ENCODE assay signal across 14 mouse cellular contexts in the genomic region with DNA sequence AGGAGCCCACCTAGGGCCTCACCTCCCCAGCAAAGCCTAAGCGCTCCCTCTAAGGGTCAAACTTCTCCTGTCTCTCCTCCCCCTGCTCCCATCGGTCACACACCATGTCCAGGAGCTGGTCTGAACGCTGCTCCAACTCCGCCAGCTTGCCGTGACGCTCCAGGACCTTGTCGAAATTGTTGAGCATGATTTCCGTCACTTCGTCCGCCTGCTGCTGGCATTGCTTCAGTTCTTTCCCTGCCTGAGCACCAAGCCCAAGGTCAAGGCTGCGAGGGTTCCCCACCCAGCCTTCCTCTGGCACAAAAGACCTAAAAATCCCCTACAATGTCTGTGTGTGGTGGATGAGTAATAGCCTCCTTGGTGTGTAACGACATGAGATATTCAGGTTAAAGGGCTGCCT. TPM values are rescaled to one million over a fixed set of nuclear protein-coding genes. Genes with fewer than 3 reads are reported as not detected.
DNase-seq lines count a peak whose midpoint lies in the region; ATAC-seq lines count a peak whose summit lies in the region.
"Had no signal": no experiment of that assay in that cellular context is flagged by ENCODE, and none has a peak within 500 bp of the region (broad histone marks: within the 10 kb centered on the region; RNA-seq: fewer than 3 reads in every experiment).

No protein-coding gene starts in this region.

- H3K9ac ChIP-seq in stomach, embryonic 16.5 days (ENCODE audit: low read length) = no peak overlapping the region
- H3K9ac ChIP-seq: embryonic facial prominence, embryonic 15.5 days; forebrain, embryonic 15.5 days; hindbrain, embryonic 15.5 days had no signal

- no peaks in the 10 kb centered on the region for H3K9me3 ChIP-seq in heart, embryonic 10.5 days
- no peaks in the 10 kb centered on the region for H3K9me3 ChIP-seq in stomach, embryonic 16.5 days (replicated peaks; ENCODE audit: control insufficient read depth, low read length)
- H3K9me3 ChIP-seq: embryonic facial prominence, embryonic 15.5 days; forebrain, embryonic 15.5 days; hindbrain, embryonic 15.5 days; midbrain, embryonic 10.5 days had no signal

- H3K4me3 ChIP-seq in heart, embryonic 10.5 days = no peak overlapping the region
- no peak overlapping the region for H3K4me3 ChIP-seq in stomach, embryonic 16.5 days (replicated peaks; ENCODE audit: low read length)
- H3K4me3 ChIP-seq: embryonic facial prominence, embryonic 15.5 days; forebrain, embryonic 15.5 days; hindbrain, embryonic 15.5 days; midbrain, embryonic 10.5 days had no signal

- ATAC-seq in stomach, embryonic 16.5 days (ENCODE audit: insufficient read depth, low FRiP score) = no peak
- ATAC-seq in frontal cortex, adult (ENCODE audit: low TSS enrichment) = no peak
- ATAC-seq: forebrain, embryonic 15.5 days had no signal

- DNase-seq in heart, embryonic 10.5 days (ENCODE audit: low spot score) = no peak
- DNase-seq in heart, adult 8-10 months (ENCODE audit: low spot score) = no peak
- DNase-seq in ovary, postnatal 36 days (ENCODE audit: low spot score) = peak; percentile 55
- no peak for DNase-seq in ovary, postnatal 10 days (ENCODE audit: low spot score)
- DNase-seq in adrenal gland, postnatal 25 days = peak; percentile 70
- DNase-seq in right cerebral cortex, postnatal 25 days = no peak
- DNase-seq: kidney, adult 18-20 months; thymus, adult 2 months had no signal

- 72% methylated on average over 12 of the region's 12 CpGs for WGBS in heart, embryonic 10.5 days
- 70% methylated on average over 12 of the region's 12 CpGs for whole genome bisulfite sequencing in stomach, embryonic 16.5 days

- H3K36me3 ChIP-seq in heart, embryonic 10.5 days = 0 out of 2 replicates have a peak, but pooled peaks cover 6% of the 10 kb centered on the region
- no peaks in the 10 kb centered on the region for H3K36me3 ChIP-seq in stomach, embryonic 16.5 days (ENCODE audit: control insufficient read depth, insufficient read depth, low read length)
- H3K36me3 ChIP-seq: embryonic facial prominence, embryonic 15.5 days; forebrain, embryonic 15.5 days; hindbrain, embryonic 15.5 days; midbrain, embryonic 10.5 days had no signal

- peaks cover 43% of the 10 kb centered on the region for H3K4me1 ChIP-seq in heart, embryonic 10.5 days
- peaks cover 24% of the 10 kb centered on the region for H3K4me1 ChIP-seq in stomach, embryonic 16.5 days (ENCODE audit: control insufficient read depth, insufficient read depth, low read length)
- H3K4me1 ChIP-seq: forebrain, embryonic 15.5 days; hindbrain, embryonic 15.5 days had no signal

- H3K27ac ChIP-seq in heart, embryonic 10.5 days = 0 out of 2 replicates have a peak overlapping the region, but pooled peaks have one; percentile 23
- H3K27ac ChIP-seq in stomach, embryonic 16.5 days (ENCODE audit: low read length) = peak overlapping the region; percentile 86
- H3K27ac ChIP-seq: forebrain, embryonic 15.5 days; hindbrain, embryonic 15.5 days; midbrain, embryonic 10.5 days had no signal

- no peak overlapping the region for H3K4me2 ChIP-seq in stomach, embryonic 16.5 days (ENCODE audit: low read depth, low read length)
- H3K4me2 ChIP-seq: embryonic facial prominence, embryonic 15.5 days; forebrain, embryonic 15.5 days; hindbrain, embryonic 15.5 days had no signal

- no peaks in the 10 kb centered on the region for H3K27me3 ChIP-seq in heart, embryonic 10.5 days (ENCODE audit: insufficient read depth, poor library complexity, severe bottlenecking)
- no peaks in the 10 kb centered on the region for H3K27me3 ChIP-seq in stomach, embryonic 16.5 days (ENCODE audit: control insufficient read depth, insufficient read depth, low read length)
- H3K27me3 ChIP-seq: embryonic facial prominence, embryonic 15.5 days; forebrain, embryonic 15.5 days; hindbrain, embryonic 15.5 days had no signal

RNA-seq across cellular contexts. Expression of a gene that starts 3.3 kb away (rescaled TPM):
- 119 and 127 TPM in 2 replicates for polyA plus RNA-seq in heart, embryonic 10.5 days (2016; fragmentation: Nextera tagmentation; extraction: Ambion mirVana)
- 10 to 100 TPM; 39.5 to 49.6 (median 41.5) TPM for total RNA-seq in heart, adult 8-10 months (2022)
- total RNA-seq in adrenal gland, postnatal 25 days (2021) = 368 and 473 TPM in 2 replicates
- polyA plus RNA-seq in stomach, embryonic 16.5 days (2015; fragmentation: Nextera tagmentation; extraction: Ambion mirVana) = 139 and 143 TPM in 2 replicates

RNA-seq across cellular contexts. Expression of a gene that starts 10.2 kb away (rescaled TPM):
- 40.5 and 44.7 TPM in 2 replicates for polyA plus RNA-seq in heart, embryonic 10.5 days (2016; fragmentation: Nextera tagmentation; extraction: Ambion mirVana)
- total RNA-seq in heart, adult 8-10 months (2022) = 10 to 100 TPM; 58.0 to 68.1 (median 61.2) TPM
- 35.2 and 51.8 TPM in 2 replicates for total RNA-seq in adrenal gland, postnatal 25 days (2021)
- polyA plus RNA-seq in stomach, embryonic 16.5 days (2015; fragmentation: Nextera tagmentation; extraction: Ambion mirVana) = 25.2 and 30.4 TPM in 2 replicates

RNA-seq across cellular contexts. Expression of a gene that starts 14.8 kb away (rescaled TPM):
- 15.7 and 24.9 TPM in 2 replicates for polyA plus RNA-seq in heart, embryonic 10.5 days (2016; fragmentation: Nextera tagmentation; extraction: Ambion mirVana)
- 10 to 100 TPM; 20.4 to 24.3 (median 22.2) TPM for total RNA-seq in heart, adult 8-10 months (2022)
- total RNA-seq in adrenal gland, postnatal 25 days (2021) = 20.7 and 23.2 TPM in 2 replicates
- 16.6 and 18.5 TPM in 2 replicates for polyA plus RNA-seq in stomach, embryonic 16.5 days (2015; fragmentation: Nextera tagmentation; extraction: Ambion mirVana)

RNA-seq across cellular contexts. Expression of a gene that starts 20.4 kb away (rescaled TPM):
- 130 and 137 TPM in 2 replicates for polyA plus RNA-seq in heart, embryonic 10.5 days (2016; fragmentation: Nextera tagmentation; extraction: Ambion mirVana)
- total RNA-seq in heart, adult 8-10 months (2022) = 10 to 100 TPM; 58.8 to 80.9 (median 70.8) TPM
- total RNA-seq in adrenal gland, postnatal 25 days (2021) = 117 and 154 TPM in 2 replicates
- 244 and 269 TPM in 2 replicates for polyA plus RNA-seq in stomach, embryonic 16.5 days (2015; fragmentation: Nextera tagmentation; extraction: Ambion mirVana)

RNA-seq across cellular contexts. Expression of a gene that starts 23.0 kb away (rescaled TPM):
- polyA plus RNA-seq in heart, embryonic 10.5 days (2016; fragmentation: Nextera tagmentation; extraction: Ambion mirVana) = 17.3 and 24.9 TPM in 2 replicates
- total RNA-seq in heart, adult 8-10 months (2022) = 10 to 100 TPM in 1 of 4 experiments, 1 to 10 TPM in 3; 7.6 to 10.4 (median 8.0) TPM
- total RNA-seq in adrenal gland, postnatal 25 days (2021) = 35.5 and 38.8 TPM in 2 replicates
- 25.9 and 26.7 TPM in 2 replicates for polyA plus RNA-seq in stomach, embryonic 16.5 days (2015; fragmentation: Nextera tagmentation; extraction: Ambion mirVana)

Comparison
In these comparisons a context has a peak if more than half of its experiments do, and no peak if none do; other contexts are left out.
1. DNase-seq: peak in ovary, postnatal 36 days (single experiment) and adrenal gland, postnatal 25 days (single experiment); none in heart, embryonic 10.5 days (single experiment), heart, adult 8-10 months (single experiment), ovary, postnatal 10 days (single experiment) and right cerebral cortex, postnatal 25 days (single experiment).